Mouse (Mus musculus) left cerebral cortex, adult 18-20 months (tissue): Measurements from ENCODE around the gene Ranbp3. TPM values are rescaled to one million over a fixed set of nuclear protein-coding genes. Genes with fewer than 3 reads are reported as not detected.

Experiments used
- DNase-seq, 2 experiments: peaks; one replicate each; pipeline ENCODE4 v3.0.0; 2021 to 2022; ENCODE audit warnings: low spot score in 2 of 2, mixed read lengths in 1 of 2
- total RNA-seq, 2 experiments: library from RNA; stranded (reverse); gene quantifications; 2 replicates each; pipeline ENCODE4 v1.2.3; 2021

Ranbp3 gene
- total RNA-seq, 2 experiments from 2014 or later: 89.7 to 91.2 TPM

DNA sequence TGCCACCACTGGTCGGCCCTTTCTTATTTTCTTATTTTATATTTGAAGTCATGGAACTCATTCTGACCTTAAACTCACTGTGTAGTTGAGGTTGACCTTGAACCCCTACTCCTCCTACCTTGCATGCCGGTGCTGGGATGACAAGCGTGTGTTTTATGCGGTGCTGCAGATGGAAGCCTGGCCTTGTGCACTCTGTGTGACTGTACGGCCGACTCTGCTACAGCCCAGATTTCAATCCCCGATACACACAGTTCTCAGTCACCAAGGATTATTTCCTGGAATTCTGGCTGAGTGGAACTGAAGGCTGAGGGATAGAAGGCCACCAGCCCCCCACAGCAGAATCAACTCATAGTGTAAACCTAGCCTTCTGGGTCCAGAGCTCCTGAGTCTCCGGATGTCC is 3.3 kb upstream of the Ranbp3 start:
- no peak for DNase-seq

DNA sequence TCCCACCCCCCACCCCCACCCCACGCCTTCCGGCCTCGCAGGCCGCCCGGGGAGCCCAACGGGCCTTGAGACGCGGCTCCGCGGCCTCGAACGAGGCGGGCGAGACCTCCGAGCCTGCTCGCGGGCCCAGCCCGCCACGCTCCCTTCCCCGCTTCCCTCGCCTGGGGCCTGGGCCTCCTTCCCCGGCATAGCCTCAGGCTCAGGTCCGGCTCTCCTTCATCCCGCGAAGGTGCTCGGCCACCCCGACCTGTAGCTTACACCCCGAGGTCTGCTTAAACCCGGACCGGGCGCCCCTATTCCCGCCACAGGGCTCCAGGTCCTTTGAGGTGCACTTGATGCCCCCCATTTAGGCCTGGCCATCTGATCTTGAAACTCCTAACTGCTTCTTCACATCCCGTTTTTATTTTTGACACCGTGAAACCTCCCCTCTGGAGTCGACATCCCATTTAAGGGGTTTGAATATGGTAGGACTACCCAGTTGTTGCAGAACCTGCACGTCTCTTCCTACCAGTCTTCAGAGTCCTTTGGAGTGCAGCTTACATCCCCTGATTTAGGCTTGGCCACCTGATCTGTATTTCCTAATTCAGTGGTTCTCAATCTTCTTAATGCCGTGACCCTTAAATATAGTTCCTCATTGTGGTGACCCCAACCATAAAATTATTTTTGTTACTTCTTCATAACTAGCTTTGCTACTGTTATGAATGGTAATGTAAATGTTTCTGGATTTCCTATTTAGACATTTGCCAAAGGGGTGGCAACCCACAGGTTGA is 738 bp downstream of the Ranbp3 start:
- no peak for DNase-seq

DNA sequence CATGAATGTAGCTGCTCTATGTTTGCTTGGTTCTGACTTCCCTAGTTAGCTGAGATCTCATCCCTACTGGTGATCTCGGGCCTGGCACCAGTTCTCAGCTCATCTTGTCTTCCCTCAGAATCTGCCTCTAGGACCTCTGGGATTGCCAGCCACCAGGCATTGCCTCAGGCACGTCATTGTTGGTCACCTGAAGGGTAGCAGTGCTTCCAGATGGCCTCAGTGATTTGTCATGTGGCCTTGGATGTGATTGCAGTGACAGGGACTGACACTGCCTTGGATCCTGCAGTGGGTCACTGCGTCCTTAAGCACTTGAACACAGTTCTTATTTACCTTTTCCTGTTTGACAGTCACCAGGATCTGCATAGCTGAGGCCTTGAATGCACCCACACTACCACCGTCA is 8.7 kb downstream of the Ranbp3 start:
- no peak for DNase-seq

DNA sequence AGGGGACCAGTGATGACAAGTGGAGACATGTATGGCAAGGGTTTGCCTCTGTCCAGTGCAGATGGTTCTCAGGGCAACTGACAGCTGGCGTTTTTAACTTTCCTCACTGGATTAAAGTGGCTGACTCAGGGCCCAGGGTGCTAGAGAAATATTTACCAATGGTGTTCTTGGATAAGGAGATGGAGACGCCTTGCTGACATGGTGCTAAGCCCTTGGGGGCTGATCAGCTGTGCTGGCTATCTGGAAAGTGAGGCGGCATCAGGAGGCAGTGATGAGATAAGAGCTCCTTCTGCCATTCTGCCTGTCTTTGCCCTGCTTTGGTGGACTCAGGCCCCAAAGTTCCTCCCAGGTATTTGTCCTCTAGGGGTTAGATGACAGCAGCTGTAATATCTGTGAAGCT is 9.8 kb downstream of the Ranbp3 start:
- DNase-seq: no peak

- DNase-seq: no peak
Observed at GRCm38 (mm10) chr17:56683546-56684140, 10.5 kb downstream of the Ranbp3 start.

DNA sequence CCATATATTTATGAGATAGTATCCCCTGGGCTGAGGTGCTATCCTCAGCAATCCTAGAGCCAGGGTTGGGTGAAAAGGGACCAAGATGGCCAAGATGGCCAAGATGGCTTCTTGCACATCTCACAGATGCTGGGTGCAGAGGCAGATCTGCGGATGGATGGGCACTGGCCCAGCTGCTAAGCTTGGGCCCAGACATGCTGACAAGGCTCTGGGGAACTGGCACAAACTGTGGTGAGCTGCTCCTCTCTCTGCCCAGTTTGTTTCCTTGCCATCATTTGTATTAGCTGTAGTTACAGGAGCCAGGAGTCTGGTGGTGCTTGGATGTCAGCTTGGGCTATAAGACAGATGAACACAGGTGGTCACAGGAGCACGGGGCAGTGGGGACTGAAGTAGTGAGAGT is 11.6 kb downstream of the Ranbp3 start:
- no peak for DNase-seq

- no peak for DNase-seq
Observed at GRCm38 (mm10) chr17:56686801-56687200, 13.7 kb downstream of the Ranbp3 start.

- no peak for DNase-seq
Observed at GRCm38 (mm10) chr17:56688045-56688444, 15.0 kb downstream of the Ranbp3 start.

DNA sequence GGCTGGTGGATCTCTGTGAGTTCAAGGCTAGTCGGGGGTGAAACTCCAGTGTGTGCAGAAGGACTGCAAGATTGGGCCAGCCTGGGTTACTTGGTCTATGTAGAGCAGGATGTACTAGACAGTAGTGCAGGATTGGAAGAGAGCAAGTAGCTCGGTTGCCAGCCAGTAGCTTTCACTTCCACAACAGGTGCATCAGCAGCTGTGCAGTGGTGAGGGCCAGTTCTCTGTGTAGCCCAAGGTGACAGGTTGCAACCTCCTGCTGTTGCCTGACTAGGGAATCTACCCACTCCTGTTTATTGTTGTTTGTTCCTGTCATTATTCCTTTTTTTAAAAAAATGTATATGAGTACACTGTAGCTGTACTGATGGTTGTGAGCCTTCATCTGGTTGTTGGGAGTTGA is 15.6 kb downstream of the Ranbp3 start:
- DNase-seq: no peak

- no peak for DNase-seq
Observed at GRCm38 (mm10) chr17:56693395-56693794, 20.3 kb downstream of the Ranbp3 start.

GRCm38 (mm10) chr17:56693851-56694310 is 20.8 kb downstream of the Ranbp3 start:
- peak; percentile 60 to 71 for DNase-seq

- DNase-seq: no peak
Observed at GRCm38 (mm10) chr17:56700451-56700850, 27.4 kb downstream of the Ranbp3 start.

- DNase-seq: no peak
Observed at GRCm38 (mm10) chr17:56703038-56703437, 29.9 kb downstream of the Ranbp3 start.

DNA sequence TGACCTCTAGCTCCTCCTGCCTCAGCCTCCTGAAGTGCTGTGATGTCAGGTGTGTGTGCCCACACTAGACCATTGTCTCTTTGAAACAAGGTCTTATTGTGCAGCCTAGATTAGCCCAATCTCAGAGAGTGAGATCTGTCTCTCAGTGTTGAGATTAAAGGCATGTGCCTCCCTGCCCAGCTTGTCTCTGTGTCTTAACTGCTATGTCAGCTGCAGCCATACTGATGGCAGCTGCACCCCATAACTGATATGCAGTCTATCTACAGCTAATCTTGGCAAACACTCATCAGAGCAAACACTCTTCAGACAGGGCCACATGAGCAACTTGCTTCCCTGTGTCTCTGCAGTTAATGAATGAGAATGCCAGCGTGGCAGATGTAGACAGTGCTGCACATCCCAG is 33.4 kb downstream of the Ranbp3 start:
- DNase-seq: no peak

DNA sequence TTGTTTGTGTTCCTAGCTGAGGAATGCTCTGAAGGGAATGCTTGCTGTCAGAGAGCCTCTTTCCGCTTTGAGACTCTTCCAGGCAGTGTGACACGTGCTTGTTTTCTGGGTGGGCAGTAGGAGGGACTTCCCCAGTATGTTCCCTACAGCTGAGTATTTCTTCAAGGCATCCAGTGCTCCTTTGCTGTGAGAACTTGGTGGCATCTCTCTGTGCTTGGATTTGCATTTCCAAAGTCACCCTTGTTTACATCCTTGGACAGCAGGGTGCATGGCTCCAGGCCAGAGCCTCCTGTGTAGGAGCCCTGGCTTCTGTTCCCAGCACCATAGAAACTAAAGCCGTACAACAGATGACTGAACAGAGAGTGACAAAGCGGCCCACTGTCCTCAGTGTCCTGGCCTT is 35.6 kb downstream of the Ranbp3 start:
- DNase-seq: no peak

DNA sequence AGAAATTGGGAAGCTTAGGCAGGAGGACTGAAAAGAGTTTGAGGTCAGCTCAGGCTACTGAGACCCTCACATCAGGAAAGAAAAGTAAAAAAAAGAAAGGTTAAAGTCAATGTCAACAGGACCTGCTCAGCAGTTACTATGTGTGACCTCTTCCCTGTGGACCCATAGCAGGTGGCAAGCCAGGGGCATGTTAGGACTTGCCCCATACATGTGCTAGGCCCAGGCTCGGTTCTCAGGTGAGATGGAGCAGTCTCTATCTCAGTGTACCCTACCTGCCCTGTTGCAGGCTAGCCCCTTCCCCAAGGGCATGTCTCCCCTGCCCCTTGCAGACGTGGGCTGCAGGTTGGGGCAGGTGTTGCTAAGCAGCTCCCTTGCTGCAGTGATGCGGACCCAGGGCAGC is 36.6 kb downstream of the Ranbp3 start:
- DNase-seq: no peak

DNA sequence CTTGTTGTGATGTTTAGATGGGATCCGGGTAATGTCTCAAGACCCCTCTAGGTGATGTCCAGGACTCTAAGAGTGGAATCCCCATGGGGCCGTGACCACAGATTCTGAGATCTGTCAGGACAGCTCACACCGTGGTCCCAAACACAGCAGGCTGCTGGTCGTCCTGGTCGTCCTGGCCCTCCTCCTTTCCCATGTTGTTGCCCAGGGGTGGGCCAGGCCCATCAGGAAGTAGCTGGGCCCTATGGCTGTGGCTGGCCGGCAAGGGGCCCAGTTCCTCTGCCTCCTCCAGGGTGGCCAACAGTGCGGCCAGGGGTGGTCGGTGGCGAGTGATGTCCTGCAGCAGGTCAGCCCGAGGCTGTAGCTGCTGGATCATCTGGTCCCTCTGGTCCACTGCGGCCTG is 42.3 kb downstream of the Ranbp3 start:
- DNase-seq: no peak

- no peak for DNase-seq
Observed at GRCm38 (mm10) chr17:56715914-56716654, 43.0 kb downstream of the Ranbp3 start.

GRCm38 (mm10) chr17:56716655-56717362 is 43.7 kb downstream of the Ranbp3 start:
- DNase-seq: peak; percentile 94 to 97

DNA sequence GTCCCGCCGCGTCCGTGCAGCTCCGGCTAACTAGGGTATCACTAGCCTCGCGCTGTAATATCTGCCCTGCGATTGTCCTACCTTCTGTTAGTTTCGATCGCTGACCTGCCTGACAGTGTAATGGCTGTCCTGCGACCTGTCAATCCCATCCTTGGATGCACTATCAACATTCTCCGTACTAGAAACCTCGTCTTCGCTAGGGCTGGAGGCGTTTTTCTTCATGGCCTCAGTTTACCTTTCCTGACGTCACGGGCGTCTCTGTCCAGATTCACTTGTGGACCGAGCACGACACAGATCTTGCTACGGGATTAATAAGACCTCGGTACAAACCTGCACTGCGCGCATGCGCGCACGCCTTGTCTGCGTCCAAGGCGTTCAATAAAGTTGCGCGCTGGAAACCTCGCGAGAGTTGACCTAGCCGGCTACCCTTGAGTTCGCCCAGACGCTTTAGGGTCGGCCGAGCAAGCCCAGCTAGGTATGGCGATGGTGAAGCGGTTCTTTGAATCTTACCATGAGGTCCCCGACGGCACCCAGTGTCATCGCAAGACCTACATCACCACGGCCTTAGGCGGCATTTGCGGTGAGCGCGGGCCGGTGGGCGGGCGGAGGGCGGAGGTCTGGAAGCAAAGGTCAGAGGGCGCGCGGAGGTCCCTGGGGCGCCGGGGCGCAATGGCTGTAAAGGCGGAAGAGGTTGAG is 44.4 kb downstream of the Ranbp3 start, which contains the start of the genes Ndufa11 and Vmac:
Ndufa11 (plus strand) TSS at position 405 of the 696 bp plus-strand sequence.
Vmac (minus strand) TSS at position 660 of the 696 bp plus-strand sequence.
- peak; percentile 92 to 94 for DNase-seq

DNA sequence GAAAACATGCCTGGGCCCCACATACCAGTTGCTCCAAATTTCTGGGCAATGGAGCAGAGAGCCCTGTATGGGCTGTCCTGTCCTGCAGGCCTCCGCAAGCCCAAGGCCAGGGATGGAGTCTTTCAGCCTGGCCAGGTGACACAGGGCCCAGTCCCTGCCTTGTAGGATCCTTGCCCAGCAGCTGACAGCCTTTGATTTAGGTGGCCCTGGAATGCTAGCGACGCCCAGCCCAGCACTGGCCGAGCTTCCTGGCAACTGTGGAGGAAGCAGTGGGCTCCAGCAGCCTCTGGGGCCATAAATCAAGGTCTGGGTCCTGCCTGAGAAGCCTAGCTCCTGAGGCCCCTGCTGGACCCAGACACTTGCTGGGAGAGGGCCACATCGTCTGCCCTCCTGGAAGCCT is 49.3 kb downstream of the Ranbp3 start:
- DNase-seq: no peak
